Mouse (Mus musculus) heart, embryonic 14.5 days (tissue): ENCODE measurements at regions not wholly inside any gene's neighbourhood (a gene's known extent, or its start where the extent isn't known, plus 50 kb on each side); places are given as distances from the start of the nearest gene placed in this dataset.

ENCODE experiments used
- ATAC-seq: fragments of 200-750 bp; cut with Nextera tagmentation; 2 replicates; pipeline ENCODE4 v1.8.0; 2017; ENCODE audit warnings: low read depth, moderate TSS enrichment; ENCODE audit not compliant: insufficient number of reproducible peaks, insufficient read depth, low FRiP score
- H3K27ac ChIP-seq, 2 experiments: fragments of 200-500 bp in 1 of 2; fragments of 300-500 bp in 1 of 2; sonication (generic) in 1 of 2; replicated peaks in 1 of 2; 2 replicates each; pipeline ENCODE4 v1.5.1; 2012 to 2014; ENCODE audit warnings: low read depth in 2 of 2, low read length in 2 of 2, control low read depth in 1 of 2, mild to moderate bottlenecking in 1 of 2, mixed read lengths in 1 of 2; ENCODE audit not compliant: control insufficient read depth in 1 of 2, insufficient read depth in 1 of 2
- H3K27me3 ChIP-seq: fragments of 300-500 bp; sonication (generic); 2 replicates; pipeline ENCODE4 v1.6.1; 2014; ENCODE audit warnings: mild to moderate bottlenecking, low read length, control low read depth; ENCODE audit not compliant: control insufficient read depth, insufficient read depth
- H3K36me3 ChIP-seq: fragments of 300-500 bp; sonication (generic); 2 replicates; pipeline ENCODE4 v1.6.1; 2014; ENCODE audit warnings: mild to moderate bottlenecking, control low read depth, low read length, mixed read lengths; ENCODE audit not compliant: control insufficient read depth, insufficient read depth
- H3K4me1 ChIP-seq, 2 experiments: fragments of 200-500 bp in 1 of 2; fragments of 300-500 bp in 1 of 2; sonication (generic) in 1 of 2; 2 replicates each; pipeline ENCODE4 v1.6.1; 2012 to 2014; ENCODE audit warnings: low read length in 2 of 2, control low read depth in 1 of 2, mixed read lengths in 1 of 2; ENCODE audit not compliant: control insufficient read depth in 2 of 2, insufficient read depth in 2 of 2
- H3K4me2 ChIP-seq: fragments of 300-500 bp; sonication (generic); 2 replicates; pipeline ENCODE4 v1.6.1; 2014; ENCODE audit warnings: mild to moderate bottlenecking, low read length
- H3K4me3 ChIP-seq, 2 experiments: fragments of 200-500 bp in 1 of 2; fragments of 300-500 bp in 1 of 2; sonication (generic) in 1 of 2; 2 replicates each; pipeline ENCODE4 v1.5.1; 2012 to 2014; ENCODE audit warnings: low read length in 2 of 2, mild to moderate bottlenecking in 2 of 2, control low read depth in 1 of 2, low read depth in 1 of 2, moderate library complexity in 1 of 2; ENCODE audit not compliant: control insufficient read depth in 1 of 2, insufficient read depth in 1 of 2
- H3K9ac ChIP-seq: fragments of 300-500 bp; sonication (generic); 2 replicates; pipeline ENCODE4 v1.6.1; 2014; ENCODE audit warnings: mild to moderate bottlenecking, low read length
- H3K9me3 ChIP-seq: fragments of 300-500 bp; sonication (generic); 2 replicates; pipeline ENCODE4 v1.6.1; 2016; ENCODE audit warnings: low read length, control low read depth; ENCODE audit not compliant: control insufficient read depth
- WGBS: fragments of 180-500 bp; shearing (Covaris S2); extraction: QIAGEN DNeasy Blood & Tissue Kit; methylation state at CpG from one replicate; pipeline ENCODE4 v1.1.7; 2014; 5-methylcytosine and 5-hydroxymethylcytosine counted together

- Histone ChIP-seq H3K27ac (no peak overlapping the region), H3K36me3 (no peaks in the 10 kb centered on the region), H3K4me2 (no peak overlapping the region), H3K4me1 (peaks cover 0 to 7% of the 10 kb centered on the region in 2 experiments; a peak in 3 of 4 replicates), H3K9me3 (no peaks in the 10 kb centered on the region), H3K9ac (no peak overlapping the region), H3K27me3 (peaks cover 5% of the 10 kb centered on the region), H3K4me3 (no peak overlapping the region)
- 70% methylated on average over 5 of the region's 5 CpGs for WGBS
- ATAC-seq = no peak
Observed at GRCm38 (mm10) chr11:82607661-82608060, 156.5 kb downstream of the Cct6b start.

DNA sequence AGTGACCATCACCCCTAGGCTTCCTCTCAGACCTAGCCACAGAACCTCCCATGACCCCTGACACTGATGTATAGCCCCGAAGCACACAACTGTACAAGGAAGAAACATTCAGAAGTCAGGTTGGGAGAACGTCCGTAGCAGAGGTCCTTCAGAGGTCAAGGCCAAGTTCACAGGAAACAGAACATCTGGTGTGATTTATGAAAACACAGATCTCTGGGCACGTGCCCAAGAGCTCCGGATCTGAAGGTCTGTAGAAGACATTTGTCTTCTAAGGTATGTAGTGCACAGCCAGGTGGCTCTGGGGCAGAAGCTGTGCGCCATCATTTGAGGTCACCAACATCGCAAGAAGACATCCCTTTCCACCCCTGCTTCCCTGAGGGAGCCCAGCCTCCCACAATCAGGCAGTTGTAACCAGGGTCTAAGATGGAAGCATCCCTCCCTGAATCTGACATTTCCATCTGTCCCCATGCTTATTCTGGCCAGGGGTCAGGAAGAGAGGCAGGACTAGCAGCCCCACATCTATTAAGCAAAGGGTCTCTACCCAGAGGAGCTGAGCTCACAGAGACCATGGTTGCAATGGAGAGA lies 159.8 kb downstream of the Cct6b start:
- H3K4me2 ChIP-seq = no peak overlapping the region
- H3K36me3 ChIP-seq = no peaks in the 10 kb centered on the region
- 61% methylated on average over 7 of the region's 7 CpGs for WGBS
- no peaks in the 10 kb centered on the region for H3K9me3 ChIP-seq
- H3K9ac ChIP-seq = no peak overlapping the region
- no peak overlapping the region for H3K4me3 ChIP-seq
- peaks cover 0 to 7% of the 10 kb centered on the region in 2 experiments; a peak in 3 of 4 replicates for H3K4me1 ChIP-seq
- no peak for ATAC-seq
- H3K27ac ChIP-seq = no peak overlapping the region
- H3K27me3 ChIP-seq = peaks cover 17% of the 10 kb centered on the region

DNA sequence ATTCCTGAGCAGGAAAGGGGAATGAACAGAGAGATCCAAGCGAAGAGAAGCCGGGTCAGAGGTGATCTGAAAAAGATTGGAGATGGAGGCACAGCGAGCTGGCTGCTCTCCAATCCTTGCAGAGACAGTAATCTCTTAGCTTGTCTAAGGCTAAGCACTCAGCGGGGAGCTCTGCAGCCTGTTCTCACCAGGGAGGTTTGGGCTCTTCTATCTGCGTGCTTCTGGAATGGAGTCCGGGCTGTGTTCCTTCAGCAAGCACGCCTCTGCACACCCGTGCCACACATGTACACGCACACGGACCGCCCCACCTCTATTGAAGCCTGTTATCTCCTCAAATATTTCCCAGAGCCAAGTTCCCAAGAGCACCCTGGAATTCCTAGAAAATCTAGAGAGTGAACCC lies 161.3 kb downstream of the Cct6b start:
- no peak overlapping the region for H3K27ac ChIP-seq

DNA sequence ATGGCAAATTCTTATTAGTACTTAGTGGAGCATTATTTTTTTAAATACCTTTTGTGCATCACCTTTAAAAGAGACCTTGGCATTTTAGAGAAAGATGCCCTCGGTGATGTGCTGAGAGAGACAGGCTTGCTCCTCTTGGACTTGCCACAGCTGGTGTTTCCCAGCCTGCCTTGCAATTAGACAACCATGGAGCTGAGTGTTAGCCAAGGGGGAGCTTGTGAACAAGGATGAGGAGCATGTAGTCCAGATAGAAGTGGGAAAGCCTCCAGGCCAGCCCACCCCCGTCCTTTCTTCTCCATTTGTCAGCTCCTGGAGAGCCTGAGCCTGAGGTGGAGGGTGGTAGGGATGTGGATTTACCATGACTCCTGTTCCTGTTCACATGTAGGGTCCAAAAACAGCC lies 161.9 kb downstream of the Cct6b start:
- H3K27ac ChIP-seq = no peak overlapping the region
- no peak overlapping the region for H3K9ac ChIP-seq
- peaks cover 33% of the 10 kb centered on the region for H3K27me3 ChIP-seq
- H3K4me1 ChIP-seq = peaks cover 0 to 7% of the 10 kb centered on the region in 2 experiments; a peak in 3 of 4 replicates
- no peak overlapping the region for H3K4me2 ChIP-seq
- no peak for ATAC-seq
- no peaks in the 10 kb centered on the region for H3K9me3 ChIP-seq
- no peaks in the 10 kb centered on the region for H3K36me3 ChIP-seq
- WGBS = 25% methylated on average over 2 of the region's 2 CpGs
- no peak overlapping the region for H3K4me3 ChIP-seq

More for the DNA sequence above, 161.3 kb downstream of the Cct6b start:
- Histone ChIP-seq H3K27me3 (peaks cover 31% of the 10 kb centered on the region), H3K9ac (no peak overlapping the region), H3K36me3 (no peaks in the 10 kb centered on the region), H3K4me2 (peak overlapping the region; percentile 19), H3K9me3 (no peaks in the 10 kb centered on the region), H3K4me1 (peaks cover 0 to 7% of the 10 kb centered on the region in 2 experiments; a peak in 3 of 4 replicates), H3K4me3 (no peak overlapping the region)
- ATAC-seq = no peak
- 5% methylated on average over 11 of the region's 11 CpGs for WGBS

GRCm38 (mm10) chr11:82600151-82600550 lies 164.0 kb downstream of the Cct6b start:
- Histone ChIP-seq H3K27me3 (peaks cover 33% of the 10 kb centered on the region), H3K9me3 (no peaks in the 10 kb centered on the region), H3K27ac (no peak overlapping the region), H3K4me3 (no peak overlapping the region), H3K36me3 (no peaks in the 10 kb centered on the region), H3K4me2 (no peak overlapping the region), H3K4me1 (peaks cover 0 to 7% of the 10 kb centered on the region in 2 experiments; a peak in 3 of 4 replicates), H3K9ac (no peak overlapping the region)
- no peak for ATAC-seq
- 65% methylated on average over 9 of the region's 9 CpGs for WGBS

- Histone ChIP-seq H3K9me3 (no peaks in the 10 kb centered on the region), H3K9ac (no peak overlapping the region), H3K4me3 (no peak overlapping the region), H3K27ac (no peak overlapping the region), H3K36me3 (no peaks in the 10 kb centered on the region), H3K4me1 (peaks cover 0 to 1% of the 10 kb centered on the region in 2 experiments; a peak in 2 of 4 replicates), H3K27me3 (peaks cover 33% of the 10 kb centered on the region), H3K4me2 (no peak overlapping the region)
- 18% methylated on average over 6 of the region's 6 CpGs for WGBS
- no peak for ATAC-seq
Observed at GRCm38 (mm10) chr11:82597757-82598156, 166.4 kb downstream of the Cct6b start.

GRCm38 (mm10) chr11:82596801-82597200 lies 167.3 kb downstream of the Cct6b start:
- no peak overlapping the region for H3K9ac ChIP-seq
- 46% methylated on average over 3 of the region's 3 CpGs for WGBS
- H3K36me3 ChIP-seq = no peaks in the 10 kb centered on the region
- H3K4me3 ChIP-seq = no peak overlapping the region
- H3K27ac ChIP-seq = no peak overlapping the region
- no peak overlapping the region for H3K4me2 ChIP-seq
- no peak for ATAC-seq
- peaks cover 28% of the 10 kb centered on the region for H3K27me3 ChIP-seq
- H3K9me3 ChIP-seq = no peaks in the 10 kb centered on the region
- H3K4me1 ChIP-seq = no peaks in the 10 kb centered on the region

GRCm38 (mm10) chr11:82589761-82590160 lies 174.4 kb downstream of the Cct6b start:
- H3K9me3 ChIP-seq = no peaks in the 10 kb centered on the region
- H3K9ac ChIP-seq = no peak overlapping the region
- H3K27me3 ChIP-seq = no peaks in the 10 kb centered on the region
- H3K4me3 ChIP-seq = no peak overlapping the region
- H3K4me2 ChIP-seq = no peak overlapping the region
- H3K36me3 ChIP-seq = no peaks in the 10 kb centered on the region
- WGBS = 77% methylated on average over 2 of the region's 2 CpGs
- no peaks in the 10 kb centered on the region for H3K4me1 ChIP-seq
- ATAC-seq = no peak
- no peak overlapping the region for H3K27ac ChIP-seq
